Mouse (Mus musculus) heart, adult 9 months (tissue): ENCODE data around the gene Snorc.

Source experiments
- DNase-seq, 2 experiments: peaks; one replicate each; pipeline ENCODE4 v3.0.0; 2022; ENCODE audit warnings: low spot score in 2 of 2

The Snorc gene

GRCm38 (mm10) chr1:87510166-87510691 is 40.2 kb downstream of the Snorc start:
- no peak for DNase-seq

- DNase-seq: no peak
These were observed 40.8 kb downstream of the Snorc start for GRCm38 (mm10) chr1:87510845-87511244.

GRCm38 (mm10) chr1:87520467-87520866 is 50.4 kb downstream of the Snorc start:
- no peak for DNase-seq

GRCm38 (mm10) chr1:87521523-87521922 is 51.5 kb downstream of the Snorc start:
- no peak for DNase-seq

GRCm38 (mm10) chr1:87525041-87525440 is 55.0 kb downstream of the Snorc start:
- DNase-seq: no peak
